Mouse (Mus musculus) 416B (cell line): Measurements from ENCODE around the gene Cst9.

Source experiments
- DNase-seq: peaks from one replicate; pipeline ENCODE4 v3.0.0; 2011; ENCODE audit warnings: low read depth

The Cst9 gene

GRCm38 (mm10) chr2:148834912-148835311, at the start of gene Cst9:
Cst9 (plus strand) TSS chr2:148835147.
- DNase-seq: no peak

GRCm38 (mm10) chr2:148789142-148789541, 45.8 kb upstream of the Cst9 start, which contains the start of gene Cst12:
Cst12 (plus strand) TSS chr2:148789361.
- no peak for DNase-seq

GRCm38 (mm10) chr2:148798485-148798884, 36.5 kb upstream of the Cst9 start, which contains the start of gene Cst8:
Cst8 (plus strand) TSS chr2:148798785.
- DNase-seq: no peak

GRCm38 (mm10) chr2:148801491-148801921, 33.4 kb upstream of the Cst9 start:
- no peak for DNase-seq

- no peak for DNase-seq
These were observed 28.3 kb upstream of the Cst9 start for GRCm38 (mm10) chr2:148806696-148807095.

- no peak for DNase-seq
These were observed 15.0 kb upstream of the Cst9 start, which contains the start of gene Cst13 for GRCm38 (mm10) chr2:148819909-148820308. Cst13 (plus strand) TSS chr2:148820081.

GRCm38 (mm10) chr2:148825986-148826385, 9.0 kb upstream of the Cst9 start:
- no peak for DNase-seq

GRCm38 (mm10) chr2:148838075-148838777, 3.3 kb downstream of the Cst9 start:
- no peak for DNase-seq

GRCm38 (mm10) chr2:148839224-148839623, 4.3 kb downstream of the Cst9 start:
- no peak for DNase-seq

- peak; percentile 82 for DNase-seq
These were observed 16.4 kb downstream of the Cst9 start for GRCm38 (mm10) chr2:148851116-148851906.

- peak; percentile 55 for DNase-seq
These were observed 21.9 kb downstream of the Cst9 start for GRCm38 (mm10) chr2:148856630-148857400.

GRCm38 (mm10) chr2:148857506-148857905, 22.6 kb downstream of the Cst9 start:
- DNase-seq: peak; percentile 15

- no peak for DNase-seq
These were observed 26.0 kb downstream of the Cst9 start for GRCm38 (mm10) chr2:148860993-148861392.

GRCm38 (mm10) chr2:148861693-148862092, 26.7 kb downstream of the Cst9 start:
- DNase-seq: no peak

- DNase-seq: no peak
These were observed 30.0 kb downstream of the Cst9 start, which contains the start of gene 9230104L09Rik for GRCm38 (mm10) chr2:148864966-148865365. 9230104L09Rik (minus strand) TSS chr2:148865038.

- peak; percentile 28 for DNase-seq
These were observed 34.0 kb downstream of the Cst9 start for GRCm38 (mm10) chr2:148868959-148869358.

GRCm38 (mm10) chr2:148870526-148870925, 35.6 kb downstream of the Cst9 start:
- DNase-seq: no peak

- no peak for DNase-seq
These were observed 37.9 kb downstream of the Cst9 start for GRCm38 (mm10) chr2:148872860-148873259.

- DNase-seq: no peak
These were observed 39.3 kb downstream of the Cst9 start for GRCm38 (mm10) chr2:148874224-148874616.

- peak; percentile 30 for DNase-seq
These were observed 39.8 kb downstream of the Cst9 start for GRCm38 (mm10) chr2:148874617-148875334.

GRCm38 (mm10) chr2:148875335-148875811, 40.4 kb downstream of the Cst9 start, which contains the start of gene Cst3:
Cst3 (minus strand) TSS chr2:148875692.
- peak; percentile 89 for DNase-seq
